Mouse (Mus musculus) liver, embryonic 11.5 days (tissue): Measurements from ENCODE around the gene Tm9sf1. TPM values are rescaled to one million over a fixed set of nuclear protein-coding genes. Genes with fewer than 3 reads are reported as not detected.

Experiments used
- ATAC-seq: fragments of 200-750 bp; cut with Nextera tagmentation; replicated peaks from 2 replicates; pipeline ENCODE4 v1.8.0; 2017; ENCODE audit warnings: moderate number of reproducible peaks, mild to moderate bottlenecking, moderate TSS enrichment, moderate library complexity; ENCODE audit not compliant: low FRiP score
- DNase-seq: peaks from one replicate; pipeline ENCODE4 v3.0.0-alpha.2; 2017; ENCODE audit warnings: low spot score
- H3K27ac ChIP-seq: fragments of 300-500 bp; sonication (generic); 2 replicates; pipeline ENCODE4 v1.5.1; 2014; ENCODE audit warnings: mild to moderate bottlenecking, low read depth, low read length, control low read depth
- H3K27me3 ChIP-seq: fragments of 300-500 bp; sonication (generic); replicated peaks from 2 replicates; pipeline ENCODE4 v1.6.1; 2014; ENCODE audit warnings: low read length, mixed read lengths; ENCODE audit not compliant: control insufficient read depth, insufficient read depth
- H3K36me3 ChIP-seq: fragments of 300-500 bp; sonication (generic); 2 replicates; pipeline ENCODE4 v1.6.1; 2014; ENCODE audit warnings: mild to moderate bottlenecking, low read length, moderate library complexity, mixed read lengths; ENCODE audit not compliant: control insufficient read depth, insufficient read depth
- H3K4me1 ChIP-seq: fragments of 300-500 bp; sonication (generic); replicated peaks from 2 replicates; pipeline ENCODE4 v1.6.1; 2014; ENCODE audit warnings: low read length, mixed read lengths; ENCODE audit not compliant: control insufficient read depth, insufficient read depth
- H3K4me2 ChIP-seq: fragments of 300-500 bp; sonication (generic); 2 replicates; pipeline ENCODE4 v1.6.1; 2014; ENCODE audit warnings: mild to moderate bottlenecking, control low read depth, moderate library complexity
- H3K4me3 ChIP-seq: fragments of 300-500 bp; sonication (generic); 2 replicates; pipeline ENCODE4 v1.5.1; 2014; ENCODE audit warnings: low read depth, low read length, control low read depth
- H3K9ac ChIP-seq: fragments of 300-500 bp; sonication (generic); 2 replicates; pipeline ENCODE4 v1.6.1; 2014; ENCODE audit warnings: low read depth, low read length, control low read depth
- H3K9me3 ChIP-seq: fragments of 300-500 bp; sonication (generic); 2 replicates; pipeline ENCODE4 v1.6.1; 2016; ENCODE audit warnings: low read length, inconsistent platforms, mixed read lengths; ENCODE audit not compliant: control insufficient read depth
- WGBS: fragments of 180-500 bp; shearing (Covaris S2); extraction: QIAGEN DNeasy Blood & Tissue Kit; methylation state at CpG from one replicate; pipeline ENCODE4 v1.1.7; 2014; 5-methylcytosine and 5-hydroxymethylcytosine counted together
- polyA plus RNA-seq: library from polyadenylated mRNA; unstranded; fragments of >200 nt; fragmentation: Nextera tagmentation; extraction: Ambion mirVana; gene quantifications from 2 replicates; pipeline ENCODE4 v1.2.1, GENCODE M21; 2014

Tm9sf1 gene
- polyA plus RNA-seq, 1 experiment from 2014 or later = 79.8 TPM

GRCm38 (mm10) chr14:55604823-55605222 lies 38.8 kb downstream of the Tm9sf1 start:
- Histone ChIP-seq H3K4me2 (peak overlapping the region; percentile 78), H3K9me3 (no peaks in the 10 kb centered on the region), H3K27ac (peak overlapping the region; percentile 83; the same call in 1 of the 2 replicates), H3K27me3 (no peaks in the 10 kb centered on the region), H3K36me3 (peaks cover 40% of the 10 kb centered on the region), H3K9ac (peak overlapping the region; percentile 68), H3K4me3 (peak overlapping the region; percentile 60), H3K4me1 (peaks cover 19% of the 10 kb centered on the region)
- DNase-seq = no peak
- no peak for ATAC-seq
- 88% methylated on average over 11 of the region's 11 CpGs for whole genome bisulfite sequencing

DNA sequence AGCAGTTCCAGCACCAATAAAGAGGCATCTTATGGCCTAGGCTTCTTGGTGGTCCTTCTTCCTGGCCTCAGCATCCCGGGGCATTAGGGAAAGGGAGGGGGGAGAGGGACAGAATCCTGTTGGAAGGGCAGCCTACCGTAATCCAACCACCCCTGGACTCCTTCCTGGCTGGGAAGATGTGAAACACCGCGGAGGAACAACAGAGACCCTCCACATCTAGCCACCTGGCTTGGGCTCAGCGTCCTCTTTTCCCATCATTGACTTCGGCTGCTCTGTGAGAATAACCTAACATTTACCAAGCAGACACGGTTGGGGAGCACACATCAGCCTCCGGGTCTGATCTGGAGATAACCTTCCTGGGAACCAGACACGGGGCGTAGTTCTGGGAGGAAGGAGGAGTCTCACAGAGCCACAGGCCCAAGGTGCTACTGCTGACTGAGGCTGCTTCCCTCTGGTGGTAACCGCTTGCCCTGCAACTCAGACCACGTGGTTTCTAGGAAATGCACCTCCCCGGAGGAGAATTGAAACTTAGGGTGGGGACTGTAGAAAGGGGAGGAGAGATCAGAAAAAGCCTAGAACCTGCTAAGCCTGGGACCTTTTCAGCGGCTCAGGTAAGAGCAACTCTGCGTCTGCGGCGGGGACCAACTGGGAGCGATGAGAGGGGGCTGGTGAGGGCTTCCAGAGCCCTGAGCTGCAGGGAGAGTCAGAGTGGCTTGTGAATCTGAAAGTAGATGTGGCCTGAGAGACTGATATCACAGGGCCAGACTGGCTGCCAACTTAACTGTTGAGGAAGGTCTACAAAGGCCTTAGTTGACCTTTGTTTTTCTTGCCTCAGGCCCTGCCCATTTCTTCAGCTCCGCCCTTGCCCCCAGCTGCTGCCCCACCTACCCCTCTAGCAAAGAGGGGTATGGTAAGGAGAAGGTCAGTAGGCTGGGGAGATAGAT lies 39.7 kb downstream of the Tm9sf1 start:
- ATAC-seq = peak; percentile 94
- H3K27me3 ChIP-seq = no peaks in the 10 kb centered on the region
- H3K4me1 ChIP-seq = peaks cover 19% of the 10 kb centered on the region
- H3K36me3 ChIP-seq = peaks cover 46% of the 10 kb centered on the region
- WGBS = 17% methylated on average over 19 of the region's 19 CpGs
- peak overlapping the region; percentile 83 for H3K27ac ChIP-seq
- no peaks in the 10 kb centered on the region for H3K9me3 ChIP-seq
- DNase-seq = peak; percentile 82
- H3K9ac ChIP-seq = peak overlapping the region; percentile 68
- peak overlapping the region; percentile 60 for H3K4me3 ChIP-seq
- H3K4me2 ChIP-seq = peak overlapping the region; percentile 78

DNA sequence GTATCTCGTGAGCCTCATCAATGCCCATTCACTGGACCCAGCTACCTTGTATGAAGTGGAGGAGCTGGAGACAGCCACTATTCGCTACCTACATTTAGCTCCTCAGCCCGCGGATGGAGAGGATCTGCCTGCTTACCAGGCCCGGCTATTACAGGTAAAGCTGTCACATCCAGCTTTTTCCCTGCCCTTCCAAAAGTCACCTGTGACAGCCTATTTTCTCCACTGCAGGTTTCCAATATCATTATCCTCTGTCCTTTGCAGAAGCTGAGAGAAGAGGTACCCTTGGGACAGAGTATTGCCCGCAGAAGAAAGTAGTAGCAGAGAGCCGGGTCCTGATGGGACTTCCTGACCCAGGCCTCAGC lies 40.4 kb downstream of the Tm9sf1 start, which contains the start of gene Irf9:
Gene Irf9, plus strand, starts transcription at position 301 of the 362 bp plus-strand sequence.
- peaks cover 45% of the 10 kb centered on the region for H3K36me3 ChIP-seq
- no peaks in the 10 kb centered on the region for H3K9me3 ChIP-seq
- peak within 1 kb of the TSS; percentile 60 for H3K4me3 ChIP-seq
- WGBS = 84% methylated on average over 7 of the region's 7 CpGs
- H3K9ac ChIP-seq = peak within 1 kb of the TSS; percentile 68
- peak within 1 kb of the TSS; percentile 78 for H3K4me2 ChIP-seq
- ATAC-seq (no peak), DNase-seq (no peak)
- H3K27me3 ChIP-seq = no peaks in the 10 kb centered on the region
- peak within 1 kb of the TSS; percentile 83 for H3K27ac ChIP-seq
- peaks cover 19% of the 10 kb centered on the region for H3K4me1 ChIP-seq

DNA sequence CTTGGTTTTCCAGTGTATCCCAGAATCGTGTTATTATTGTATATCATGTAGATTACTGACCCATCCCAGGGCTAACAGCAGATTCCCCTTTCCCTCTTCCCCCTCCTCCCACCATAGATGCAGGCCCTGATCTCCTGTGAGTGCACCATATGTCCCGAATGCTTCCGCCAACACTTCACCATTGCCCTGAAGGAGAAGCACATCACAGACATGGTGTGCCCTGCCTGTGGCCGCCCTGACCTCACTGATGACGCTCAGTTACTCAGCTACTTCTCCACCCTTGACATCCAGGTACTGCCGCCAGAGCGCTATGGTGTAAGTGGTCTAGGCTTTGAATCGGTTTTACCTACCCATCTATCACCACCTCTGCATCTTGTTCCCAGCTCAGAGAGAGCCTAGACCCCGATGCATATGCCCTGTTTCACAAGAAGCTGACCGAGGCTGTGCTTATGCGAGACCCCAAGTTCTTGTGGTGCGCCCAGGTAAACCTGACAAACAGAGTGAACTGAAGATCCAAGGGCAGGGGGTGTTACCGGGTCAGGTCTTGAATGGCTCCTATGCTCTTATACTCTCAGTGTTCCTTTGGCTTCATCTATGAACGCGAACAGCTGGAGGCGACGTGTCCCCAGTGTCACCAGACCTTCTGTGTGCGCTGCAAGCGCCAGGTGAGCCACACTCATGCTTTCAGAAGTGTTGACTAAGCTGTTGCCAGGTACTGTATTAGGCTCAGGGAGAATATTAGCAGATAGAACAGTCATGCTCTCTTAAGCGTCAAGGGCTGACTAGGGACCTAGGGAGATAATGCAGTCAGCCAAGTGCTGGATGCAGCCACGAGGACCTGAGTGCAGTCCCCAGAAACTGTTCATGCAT lies 44.9 kb downstream of the Tm9sf1 start:
- Histone ChIP-seq H3K4me2 (no peak overlapping the region), H3K4me3 (no peak overlapping the region), H3K4me1 (peaks cover 6% of the 10 kb centered on the region), H3K9ac (no peak overlapping the region), H3K27ac (no peak overlapping the region), H3K27me3 (no peaks in the 10 kb centered on the region), H3K36me3 (peaks cover 52% of the 10 kb centered on the region), H3K9me3 (no peaks in the 10 kb centered on the region)
- no peak for DNase-seq
- 92% methylated on average over 21 of the region's 21 CpGs for WGBS
- ATAC-seq = no peak

DNA sequence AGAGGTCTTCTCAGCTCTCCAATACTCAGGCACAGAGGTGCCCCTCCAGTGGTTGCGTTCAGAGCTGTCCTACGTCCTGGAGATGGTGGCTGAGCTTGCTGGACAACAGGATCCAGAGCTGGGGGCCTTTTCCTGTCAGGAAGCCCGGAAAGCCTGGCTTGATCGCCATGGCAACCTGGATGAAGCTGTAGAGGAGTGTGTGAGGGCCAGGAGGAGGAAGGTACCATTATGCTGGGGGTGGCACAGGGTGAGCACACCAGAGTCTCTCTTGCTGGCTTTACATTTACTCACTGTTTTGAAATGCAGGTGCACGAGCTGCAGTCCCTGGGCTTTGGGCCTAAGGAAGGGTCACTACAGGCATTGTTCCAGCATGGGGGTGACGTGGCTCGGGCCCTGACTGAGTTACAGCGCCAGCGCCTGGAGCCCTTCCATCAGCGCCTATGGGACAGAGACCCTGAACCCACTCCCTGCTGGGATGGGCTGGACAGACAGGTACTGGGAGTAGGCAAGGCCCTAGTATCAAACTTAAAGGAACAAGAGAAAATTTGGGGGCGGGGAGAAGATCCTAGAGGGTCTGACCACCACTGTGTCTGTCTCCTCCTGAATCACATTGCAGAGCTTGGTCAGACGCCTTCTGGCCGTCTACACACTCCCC lies 47.4 kb downstream of the Tm9sf1 start:
- WGBS = 88% methylated on average over 13 of the region's 13 CpGs
- Histone ChIP-seq H3K27ac (no peak overlapping the region), H3K4me1 (peaks cover 16% of the 10 kb centered on the region), H3K36me3 (peaks cover 39% of the 10 kb centered on the region), H3K4me2 (no peak overlapping the region), H3K9me3 (no peaks in the 10 kb centered on the region), H3K4me3 (no peak overlapping the region), H3K9ac (no peak overlapping the region), H3K27me3 (no peaks in the 10 kb centered on the region)
- DNase-seq = no peak
- no peak for ATAC-seq

DNA sequence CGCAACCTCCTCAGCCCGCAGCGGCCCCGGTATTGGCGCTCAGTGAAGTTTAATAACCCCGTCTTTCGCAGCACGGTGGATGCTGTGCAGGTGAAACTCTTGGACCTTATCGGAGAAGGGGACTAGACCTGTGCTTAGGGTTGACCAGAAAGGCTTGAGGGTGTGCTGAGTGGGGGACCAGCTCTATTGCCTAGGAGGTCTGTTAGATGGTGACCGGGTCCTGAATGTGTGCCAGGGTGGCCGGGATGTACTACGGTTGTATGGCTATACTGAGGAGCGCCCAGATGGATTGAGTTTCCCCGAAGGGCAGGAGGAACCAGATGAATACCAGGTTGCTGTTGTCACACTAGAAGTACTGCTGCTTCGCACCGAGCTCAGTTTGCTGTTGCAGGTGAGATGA lies 51.4 kb downstream of the Tm9sf1 start:
- Histone ChIP-seq H3K4me2 (peak overlapping the region; percentile 97), H3K4me1 (peaks cover 23% of the 10 kb centered on the region), H3K27me3 (no peaks in the 10 kb centered on the region), H3K9me3 (no peaks in the 10 kb centered on the region), H3K4me3 (peak overlapping the region; percentile 99), H3K36me3 (peaks cover 25% of the 10 kb centered on the region), H3K27ac (peak overlapping the region; percentile 78), H3K9ac (peak overlapping the region; percentile 97)
- 3% methylated on average over 16 of the region's 16 CpGs for WGBS
- ATAC-seq = no peak
- DNase-seq = no peak

DNA sequence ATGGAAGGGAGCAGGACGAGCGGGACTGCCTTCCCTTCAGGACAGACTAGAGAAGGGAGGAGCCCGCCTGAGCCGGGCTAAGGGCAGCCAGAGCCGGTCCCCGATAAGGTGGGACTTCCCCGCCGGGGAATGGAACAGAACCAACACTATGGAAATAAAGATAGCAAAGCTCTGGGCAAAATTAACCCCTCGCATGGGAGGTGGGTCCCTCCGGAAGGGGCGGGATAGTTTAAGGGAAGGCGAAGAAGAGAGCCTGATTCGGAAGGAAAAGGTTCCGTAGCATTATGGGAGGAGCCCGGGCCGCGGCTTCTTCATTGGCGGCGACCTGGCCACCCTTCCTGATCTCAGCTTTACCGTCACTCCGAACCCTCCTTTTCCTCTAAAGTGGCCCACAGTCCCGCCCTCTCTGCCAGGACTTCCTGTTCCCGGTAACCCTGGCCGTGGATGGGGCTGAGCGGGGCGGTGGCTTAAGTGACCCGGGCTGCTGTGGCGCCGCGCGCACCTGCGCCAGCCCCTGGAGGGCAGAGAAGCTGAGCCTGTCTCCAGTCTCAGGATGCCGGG lies 52.2 kb downstream of the Tm9sf1 start, which contains the start of gene Rnf31:
Gene Rnf31, plus strand, starts transcription at position 378 of the 561 bp plus-strand sequence.
- H3K4me1 ChIP-seq = peaks cover 29% of the 10 kb centered on the region
- no peaks in the 10 kb centered on the region for H3K27me3 ChIP-seq
- WGBS = under 1% methylated on average over 33 of the region's 33 CpGs
- H3K9me3 ChIP-seq = no peaks in the 10 kb centered on the region
- H3K36me3 ChIP-seq = peaks cover 17% of the 10 kb centered on the region
- H3K27ac ChIP-seq = peak within 1 kb of the TSS; percentile 78
- peak; percentile 90 for ATAC-seq
- peak within 1 kb of the TSS; percentile 99 for H3K4me3 ChIP-seq
- peak within 1 kb of the TSS; percentile 97 for H3K9ac ChIP-seq
- DNase-seq = peak; percentile 91
- peak within 1 kb of the TSS; percentile 97 for H3K4me2 ChIP-seq
